8 mouse cellular contexts compared by ENCODE assay signal in genomic region chr13:64153751-64154267, GRCm38 (mm10). TPM values are rescaled to one million over a fixed set of nuclear protein-coding genes. Genes with fewer than 3 reads are reported as not detected.
A peak's percentile ranks its signal among the peaks of the same experiment; 100 is the strongest.
DNase-seq lines count a peak whose midpoint lies in the region; ATAC-seq and TF ChIP-seq lines count a peak whose summit lies in the region.

No protein-coding gene starts in this region.

- H3K4me1 ChIP-seq in G1E (ENCODE audit: insufficient read depth, low read depth, low read length): peaks cover 35% of the 10 kb centered on the region
- peaks cover 29% of the 10 kb centered on the region for H3K4me1 ChIP-seq in forebrain, embryonic 13.5 days
- peaks cover 5% of the 10 kb centered on the region; the same call in 1 of the 2 replicates for H3K4me1 ChIP-seq in hindbrain, embryonic 14.5 days (replicated peaks; ENCODE audit: control insufficient read depth, insufficient read depth, low read length)
- peaks cover 15% of the 10 kb centered on the region for H3K4me1 ChIP-seq in liver, embryonic 11.5 days (replicated peaks; ENCODE audit: control insufficient read depth, insufficient read depth, low read length)

- H3K36me3 ChIP-seq in G1E (replicated peaks): peaks cover 15% of the 10 kb centered on the region
- H3K36me3 ChIP-seq in forebrain, embryonic 13.5 days (ENCODE audit: poor library complexity, severe bottlenecking): no peaks in the 10 kb centered on the region
- H3K36me3 ChIP-seq in hindbrain, embryonic 14.5 days (replicated peaks; ENCODE audit: control insufficient read depth, insufficient read depth): no peaks in the 10 kb centered on the region
- H3K36me3 ChIP-seq in liver, embryonic 11.5 days (ENCODE audit: control insufficient read depth, insufficient read depth, low read length): no peaks in the 10 kb centered on the region; the same call in 1 of the 2 replicates

- no peaks in the 10 kb centered on the region for H3K27me3 ChIP-seq in G1E (ENCODE audit: insufficient read depth, low read length)
- H3K27me3 ChIP-seq in forebrain, embryonic 13.5 days: peaks cover 3% of the 10 kb centered on the region; the same call in 1 of the 2 replicates
- no peaks in the 10 kb centered on the region for H3K27me3 ChIP-seq in hindbrain, embryonic 14.5 days (ENCODE audit: control insufficient read depth, insufficient read depth, low read length)
- 0 out of 2 replicates have a peak, but pooled peaks cover 2% of the 10 kb centered on the region for H3K27me3 ChIP-seq in liver, embryonic 11.5 days (replicated peaks; ENCODE audit: control insufficient read depth, insufficient read depth, low read length)

- peak; percentile 24; the same call in 1 of the 2 replicates for ATAC-seq in G1E (ENCODE audit: extremely low read depth, insufficient number of reproducible peaks, low FRiP score, poor library complexity, severe bottlenecking)
- peak; percentile 34 for ATAC-seq in forebrain, embryonic 13.5 days
- peak; percentile 24; the same call in 1 of the 2 replicates for ATAC-seq in hindbrain, embryonic 14.5 days (ENCODE audit: low FRiP score)
- ATAC-seq in liver, embryonic 11.5 days (replicated peaks; ENCODE audit: low FRiP score): peak; percentile 25
- ATAC-seq in monocyte, adult 5-6 weeks (replicated peaks; ENCODE audit: insufficient number of reproducible peaks, low FRiP score, low TSS enrichment, poor library complexity, severe bottlenecking): 0 out of 2 replicates have a peak, but pooled peaks have one; percentile 7
- ATAC-seq in inflammation-experienced regulatory T-cells, adult 6 months: no peak

- no peak for DNase-seq in G1E (ENCODE audit: low spot score)
- DNase-seq in brain, adult 2 months (ENCODE audit: low read depth, low spot score): peak; percentile 37
- DNase-seq in hindbrain, embryonic 14.5 days (ENCODE audit: low spot score): no peak
- peak; percentile 57 for DNase-seq in liver, embryonic 11.5 days (ENCODE audit: low spot score)
- peak; percentile 61 for DNase-seq in testis, postnatal 10 days (ENCODE audit: low spot score)

- TF ChIP-seq CTCF in G1E (IDR thresholded peaks at IDR 0.05; ENCODE audit: low read depth, low read length): no peak

- no peak overlapping the region for H3K27ac ChIP-seq in forebrain, embryonic 13.5 days
- H3K27ac ChIP-seq in hindbrain, embryonic 14.5 days: no peak overlapping the region
- H3K27ac ChIP-seq in liver, embryonic 11.5 days (ENCODE audit: low read depth, low read length): no peak overlapping the region; the same call in 1 of the 2 replicates

- H3K9me3 ChIP-seq in G1E (replicated peaks): no peaks in the 10 kb centered on the region
- H3K9me3 ChIP-seq in forebrain, embryonic 13.5 days (replicated peaks): no peaks in the 10 kb centered on the region
- H3K9me3 ChIP-seq in hindbrain, embryonic 14.5 days (ENCODE audit: control insufficient read depth, low read length): no peaks in the 10 kb centered on the region
- no peaks in the 10 kb centered on the region for H3K9me3 ChIP-seq in liver, embryonic 11.5 days (ENCODE audit: control insufficient read depth, low read length)

- WGBS in forebrain, embryonic 13.5 days: under 1% methylated on average over 17 of the region's 18 CpGs
- under 1% methylated on average over 18 of the region's 18 CpGs for WGBS in hindbrain, embryonic 14.5 days
- 2% methylated on average over 18 of the region's 18 CpGs for WGBS in liver, embryonic 11.5 days

- H3K4me2 ChIP-seq in forebrain, embryonic 13.5 days: peak overlapping the region; percentile 87
- H3K4me2 ChIP-seq in hindbrain, embryonic 14.5 days (replicated peaks): peak overlapping the region; percentile 92
- H3K4me2 ChIP-seq in liver, embryonic 11.5 days: peak overlapping the region; percentile 67

- H3K4me3 ChIP-seq in G1E (ENCODE audit: low read depth, low read length): peak overlapping the region; percentile 99
- peak overlapping the region; percentile 88 for H3K4me3 ChIP-seq in forebrain, embryonic 13.5 days
- H3K4me3 ChIP-seq in hindbrain, embryonic 14.5 days (replicated peaks; ENCODE audit: low read length): peak overlapping the region; percentile 91
- H3K4me3 ChIP-seq in liver, embryonic 11.5 days (ENCODE audit: low read depth, low read length): peak overlapping the region; percentile 97

- peak overlapping the region; percentile 19; the same call in 1 of the 2 replicates for H3K9ac ChIP-seq in forebrain, embryonic 13.5 days
- H3K9ac ChIP-seq in hindbrain, embryonic 14.5 days: peak overlapping the region; percentile 13; the same call in 1 of the 2 replicates
- peak overlapping the region; percentile 37 for H3K9ac ChIP-seq in liver, embryonic 11.5 days (ENCODE audit: low read depth, low read length)

RNA-seq across cellular contexts. Expression of gene Zfp367, which starts 0.8 kb away (rescaled TPM):
- total RNA-seq in G1E (2014; fragmentation: Nextera tagmentation) (37.2 and 38.6 TPM in 2 replicates), G1E (2017) (47.2 and 51.7 TPM in 2 replicates)
- 6.6 and 7.0 TPM in 2 replicates for polyA plus RNA-seq in G1E (2012)
- 18.9 and 20.4 TPM in 2 replicates for polyA plus RNA-seq in forebrain, embryonic 13.5 days (2015; fragmentation: Nextera tagmentation; extraction: Ambion mirVana)
- polyA plus RNA-seq in hindbrain, embryonic 14.5 days (2014; fragmentation: Nextera tagmentation; extraction: Ambion mirVana): 5.8 and 8.0 TPM in 2 replicates
- 21.2 and 25.1 TPM in 2 replicates for polyA plus RNA-seq in liver, embryonic 11.5 days (2014; fragmentation: Nextera tagmentation; extraction: Ambion mirVana)
- total RNA-seq in monocyte, adult 5-6 weeks (2017): 19.2 to 26.9 TPM (median 21.2 TPM) in 3 replicates
- 10 to 100 TPM; 11.3 to 16.4 (median 12.4) TPM for polyA plus RNA-seq in inflammation-experienced regulatory T-cells, adult 6 months (2017; shearing (Covaris generic))

RNA-seq across cellular contexts. Expression of gene Habp4, which starts 7.8 kb away (rescaled TPM):
- 22.0 and 34.1 TPM in 2 replicates for total RNA-seq in G1E (2014; fragmentation: Nextera tagmentation)
- 10.5 and 12.4 TPM in 2 replicates for total RNA-seq in G1E (2017)
- polyA plus RNA-seq in G1E (2012): 33.9 and 44.5 TPM in 2 replicates
- 10.9 and 12.4 TPM in 2 replicates for polyA plus RNA-seq in forebrain, embryonic 13.5 days (2015; fragmentation: Nextera tagmentation; extraction: Ambion mirVana)
- polyA plus RNA-seq in hindbrain, embryonic 14.5 days (2014; fragmentation: Nextera tagmentation; extraction: Ambion mirVana): 52.4 and 65.2 TPM in 2 replicates
- polyA plus RNA-seq in liver, embryonic 11.5 days (2014; fragmentation: Nextera tagmentation; extraction: Ambion mirVana): 15.0 and 15.2 TPM in 2 replicates
- 9.6 to 14.1 TPM (median 11.8 TPM) in 3 replicates for total RNA-seq in monocyte, adult 5-6 weeks (2017)
- polyA plus RNA-seq in inflammation-experienced regulatory T-cells, adult 6 months (2017; shearing (Covaris generic)): 1 to 10 TPM; 3.9 to 5.7 (median 5.3) TPM

RNA-seq across cellular contexts. Expression of gene Slc35d2, which starts 24.6 kb away (rescaled TPM):
- total RNA-seq in G1E (2014; fragmentation: Nextera tagmentation) (not detected in 2 replicates), G1E (2017) (0.11 TPM in 1 of 2 replicates, not detected in the other)
- not detected in 2 replicates for polyA plus RNA-seq in G1E (2012)
- 1.2 and 1.3 TPM in 2 replicates for polyA plus RNA-seq in forebrain, embryonic 13.5 days (2015; fragmentation: Nextera tagmentation; extraction: Ambion mirVana)
- polyA plus RNA-seq in hindbrain, embryonic 14.5 days (2014; fragmentation: Nextera tagmentation; extraction: Ambion mirVana): 1.2 and 1.7 TPM in 2 replicates
- polyA plus RNA-seq in liver, embryonic 11.5 days (2014; fragmentation: Nextera tagmentation; extraction: Ambion mirVana): 4.2 and 5.8 TPM in 2 replicates
- total RNA-seq in monocyte, adult 5-6 weeks (2017): 24.2 to 36.1 TPM (median 26.4 TPM) in 3 replicates
- polyA plus RNA-seq in inflammation-experienced regulatory T-cells, adult 6 months (2017; shearing (Covaris generic)): 10 to 100 TPM; 42.2 to 65.3 (median 46.6) TPM

Comparison
In these comparisons a context has a peak if more than half of its experiments do, and no peak if none do; other contexts are left out.
1. DNase-seq: peak in brain, adult 2 months (single experiment), liver, embryonic 11.5 days (single experiment) and testis, postnatal 10 days (single experiment); none in G1E (single experiment) and hindbrain, embryonic 14.5 days (single experiment).
2. Peak in every context shown above with its lines, with median percentiles within 50 percentile points of each other: H3K4me3 ChIP-seq, H3K4me2 ChIP-seq and H3K9ac ChIP-seq.